Mouse (Mus musculus) hindbrain, embryonic 12.5 days (tissue): ENCODE data around the gene Aif1. TPM values are rescaled to one million over a fixed set of nuclear protein-coding genes. Genes with fewer than 3 reads are reported as not detected.
"Not testable (repeated sequence)": the region's sequence is repeated elsewhere in the genome, so short reads cannot be mapped to it uniquely, and the experiment has no call there.

Experiments
- ATAC-seq: fragments of 200-750 bp; cut with Nextera tagmentation; 2 replicates; pipeline ENCODE4 v1.8.0; 2017; ENCODE audit warnings: moderate TSS enrichment; ENCODE audit not compliant: low FRiP score
- H3K27ac ChIP-seq: fragments of 300-500 bp; sonication (generic); 2 replicates; pipeline ENCODE4 v1.5.1; 2016; ENCODE audit warnings: mild to moderate bottlenecking
- H3K27me3 ChIP-seq: fragments of 300-500 bp; sonication (generic); 2 replicates; pipeline ENCODE4 v1.6.1; 2016; ENCODE audit warnings: mild to moderate bottlenecking
- H3K36me3 ChIP-seq: fragments of 300-500 bp; sonication (generic); 2 replicates; pipeline ENCODE4 v1.6.1; 2016; ENCODE audit warnings: mild to moderate bottlenecking
- H3K4me1 ChIP-seq: fragments of 300-500 bp; sonication (generic); 2 replicates; pipeline ENCODE4 v1.6.1; 2016
- H3K4me2 ChIP-seq: fragments of 300-500 bp; sonication (generic); replicated peaks from 2 replicates; pipeline ENCODE4 v1.6.1; 2016; ENCODE audit warnings: mild to moderate bottlenecking
- H3K4me3 ChIP-seq: fragments of 300-500 bp; sonication (generic); 2 replicates; pipeline ENCODE4 v1.5.1; 2016; ENCODE audit warnings: mild to moderate bottlenecking
- H3K9ac ChIP-seq: fragments of 300-500 bp; sonication (generic); 2 replicates; pipeline ENCODE4 v1.6.1; 2016; ENCODE audit warnings: mild to moderate bottlenecking, moderate library complexity
- H3K9me3 ChIP-seq: fragments of 300-500 bp; sonication (generic); replicated peaks from 2 replicates; pipeline ENCODE4 v1.6.1; 2016; ENCODE audit warnings: mild to moderate bottlenecking
- WGBS: fragments of 180-500 bp; shearing (Covaris S2); methylation state at CpG from one replicate; pipeline ENCODE4 v1.1.7; 2016; 5-methylcytosine and 5-hydroxymethylcytosine counted together
- polyA plus RNA-seq: library from polyadenylated mRNA; unstranded; fragments of >200 nt; fragmentation: Nextera tagmentation; extraction: Ambion mirVana; gene quantifications from 2 replicates; pipeline ENCODE4 v1.2.1, GENCODE M21; 2016

Gene Aif1
- polyA plus RNA-seq, 1 experiment from 2014 or later: 7.9 TPM

DNA sequence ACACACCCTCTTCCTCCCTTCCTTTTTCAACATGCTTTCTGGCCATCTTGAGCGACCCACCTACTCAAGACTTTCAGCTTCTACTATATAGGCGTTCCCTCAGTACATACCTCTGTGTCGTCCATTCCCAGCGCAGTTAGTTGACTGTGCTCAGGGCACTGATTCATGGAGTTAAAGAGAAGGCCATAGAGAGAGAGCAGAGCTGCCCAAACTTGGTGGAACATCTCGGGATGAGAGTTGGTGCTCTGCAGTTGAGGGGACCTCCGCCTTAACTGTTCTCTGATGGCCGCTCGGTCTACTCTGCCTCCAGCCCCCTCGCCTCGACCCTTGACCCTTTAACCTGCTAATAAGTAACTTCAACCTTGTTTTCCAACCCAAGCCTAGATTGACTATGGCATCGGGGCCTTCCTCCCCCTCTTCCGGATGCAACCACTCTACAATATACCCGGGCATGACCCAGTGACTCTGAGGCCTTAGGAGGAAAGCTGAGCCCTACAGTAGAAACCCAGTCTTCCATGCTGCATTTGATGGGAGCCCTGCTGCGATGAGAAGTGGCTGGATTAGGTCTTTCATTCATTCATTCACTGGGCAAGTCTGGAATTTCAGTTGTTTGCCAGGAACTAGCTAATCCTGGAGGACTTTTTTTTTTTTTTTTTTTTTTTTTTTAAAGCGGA, 44.2 kb downstream of the Aif1 start, which contains the start of gene Apom:
TSS of gene Apom (minus strand) at position 551 of the 674 bp plus-strand sequence.
- H3K4me1 ChIP-seq: peaks cover 24% of the 10 kb centered on the region
- peaks cover 8% of the 10 kb centered on the region; the same call in 1 of the 2 replicates for H3K36me3 ChIP-seq
- no peak within 1 kb of the TSS for H3K4me3 ChIP-seq
- no peak within 1 kb of the TSS for H3K9ac ChIP-seq
- H3K9me3 ChIP-seq: no peaks in the 10 kb centered on the region
- H3K27ac ChIP-seq: no peak within 1 kb of the TSS
- 82% methylated on average over 15 of the region's 15 CpGs for WGBS
- H3K27me3 ChIP-seq: no peaks in the 10 kb centered on the region
- ATAC-seq: no peak
- H3K4me2 ChIP-seq: no peak within 1 kb of the TSS

DNA sequence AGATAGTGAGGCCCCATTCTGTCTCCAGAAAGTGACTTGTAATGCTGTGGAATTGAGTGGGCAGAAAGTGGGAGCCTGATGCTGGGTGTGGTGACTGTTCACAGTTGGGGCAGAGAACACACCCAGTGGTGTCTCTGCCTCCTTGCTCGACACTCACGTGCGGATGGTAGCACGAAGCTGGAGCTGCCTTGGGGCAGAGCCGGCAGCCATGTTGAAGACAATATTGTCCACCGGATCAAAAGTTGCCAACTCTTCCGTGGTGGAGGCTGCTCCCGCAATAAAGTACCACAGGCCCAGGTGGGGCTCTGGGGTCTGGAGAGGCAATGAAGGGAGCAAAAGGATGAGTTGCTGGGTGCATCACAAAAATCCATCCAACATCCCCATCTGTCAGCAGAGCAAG, 44.8 kb downstream of the Aif1 start:
- WGBS: 90% methylated on average over 8 of the region's 8 CpGs
- Histone ChIP-seq H3K4me2 (no peak overlapping the region), H3K36me3 (peaks cover 8% of the 10 kb centered on the region; the same call in 1 of the 2 replicates), H3K27ac (no peak overlapping the region), H3K9me3 (no peaks in the 10 kb centered on the region), H3K9ac (no peak overlapping the region), H3K27me3 (no peaks in the 10 kb centered on the region), H3K4me3 (no peak overlapping the region), H3K4me1 (peaks cover 22% of the 10 kb centered on the region)
- ATAC-seq: no peak

DNA sequence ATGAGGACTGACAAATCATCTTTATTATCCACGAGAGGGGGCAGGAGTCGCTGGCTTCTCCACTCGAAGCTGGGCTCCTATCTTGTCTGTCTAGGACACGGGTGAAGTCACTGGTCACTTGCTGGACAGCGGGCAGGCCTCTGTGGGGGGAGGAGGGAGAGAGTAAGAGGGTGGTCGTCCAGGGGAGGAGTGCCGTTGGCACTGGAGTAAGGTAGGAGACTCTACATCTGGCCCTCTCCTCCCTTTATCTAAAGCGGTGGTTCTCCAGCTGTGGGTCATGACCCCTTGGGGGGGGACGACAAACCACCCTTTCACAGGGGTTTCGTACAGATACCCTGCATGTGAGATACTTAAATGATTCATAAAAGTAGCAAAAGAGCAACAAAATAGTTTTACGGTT, 46.9 kb downstream of the Aif1 start:
- Histone ChIP-seq H3K27ac (no peak overlapping the region), H3K9me3 (no peaks in the 10 kb centered on the region), H3K4me1 (peaks cover 29% of the 10 kb centered on the region), H3K9ac (peak overlapping the region; percentile 8; the same call in 1 of the 2 replicates), H3K4me2 (no peak overlapping the region), H3K36me3 (peaks cover 17% of the 10 kb centered on the region; the same call in 1 of the 2 replicates), H3K27me3 (no peaks in the 10 kb centered on the region), H3K4me3 (no peak overlapping the region)
- WGBS: 64% methylated on average over 11 of the region's 11 CpGs
- no peak for ATAC-seq

GRCm38 (mm10) chr17:35127017-35127416, 48.9 kb downstream of the Aif1 start:
- H3K4me2 ChIP-seq: peak overlapping the region; percentile 62
- H3K4me3 ChIP-seq: peak overlapping the region; percentile 56
- H3K9me3 ChIP-seq: no peaks in the 10 kb centered on the region
- 71% methylated on average over 13 of the region's 13 CpGs for WGBS
- H3K36me3 ChIP-seq: peaks cover 22% of the 10 kb centered on the region; the same call in 1 of the 2 replicates
- ATAC-seq: no peak
- peaks cover 36% of the 10 kb centered on the region for H3K4me1 ChIP-seq
- no peaks in the 10 kb centered on the region for H3K27me3 ChIP-seq
- peak overlapping the region; percentile 81; the same call in 1 of the 2 replicates for H3K9ac ChIP-seq
- no peak overlapping the region for H3K27ac ChIP-seq

DNA sequence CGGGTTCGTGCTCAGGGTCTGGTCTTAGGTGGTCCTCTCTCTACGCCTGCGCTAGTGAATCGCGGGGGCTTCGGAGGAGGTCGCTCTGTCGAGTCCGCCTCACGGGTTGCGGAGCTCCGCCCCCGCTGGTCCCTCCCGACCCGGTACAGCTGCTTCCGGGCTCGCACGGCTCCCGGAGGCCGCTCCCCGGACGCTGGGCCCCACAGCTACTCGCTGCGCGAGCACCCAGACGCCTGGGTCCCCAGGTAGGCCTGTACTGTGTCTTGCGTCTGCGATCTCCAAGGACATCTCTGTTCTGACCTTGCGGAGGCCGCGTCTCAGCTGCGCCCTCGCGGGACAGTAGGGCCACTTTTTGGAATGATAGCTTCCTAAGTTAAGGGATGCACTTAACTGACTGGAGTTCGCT, 49.7 kb downstream of the Aif1 start, which contains the start of gene D17H6S53E:
TSS of gene D17H6S53E (plus strand) at position 168 of the 406 bp plus-strand sequence.
- H3K4me1 ChIP-seq: peaks cover 36% of the 10 kb centered on the region
- no peaks in the 10 kb centered on the region for H3K27me3 ChIP-seq
- H3K4me2 ChIP-seq: peak within 1 kb of the TSS; percentile 62
- H3K27ac ChIP-seq: peak within 1 kb of the TSS; percentile 49
- H3K36me3 ChIP-seq: peaks cover 22% of the 10 kb centered on the region; the same call in 1 of the 2 replicates
- peak within 1 kb of the TSS; percentile 81 for H3K9ac ChIP-seq
- ATAC-seq: peak; percentile 39; the same call in 1 of the 2 replicates
- H3K9me3 ChIP-seq: no peaks in the 10 kb centered on the region
- peak within 1 kb of the TSS; percentile 56 for H3K4me3 ChIP-seq
- under 1% methylated on average over 36 of the region's 36 CpGs for WGBS

GRCm38 (mm10) chr17:35125578-35125977, 50.3 kb downstream of the Aif1 start:
- Histone ChIP-seq H3K9ac (peak overlapping the region; percentile 81; the same call in 1 of the 2 replicates), H3K27me3 (no peaks in the 10 kb centered on the region), H3K4me3 (peak overlapping the region; percentile 56), H3K27ac (no peak overlapping the region), H3K4me2 (peak overlapping the region; percentile 62), H3K9me3 (no peaks in the 10 kb centered on the region), H3K4me1 (peaks cover 37% of the 10 kb centered on the region), H3K36me3 (peaks cover 22% of the 10 kb centered on the region; the same call in 1 of the 2 replicates)
- ATAC-seq: no peak
- 32% methylated on average over 6 of the region's 6 CpGs for WGBS

DNA sequence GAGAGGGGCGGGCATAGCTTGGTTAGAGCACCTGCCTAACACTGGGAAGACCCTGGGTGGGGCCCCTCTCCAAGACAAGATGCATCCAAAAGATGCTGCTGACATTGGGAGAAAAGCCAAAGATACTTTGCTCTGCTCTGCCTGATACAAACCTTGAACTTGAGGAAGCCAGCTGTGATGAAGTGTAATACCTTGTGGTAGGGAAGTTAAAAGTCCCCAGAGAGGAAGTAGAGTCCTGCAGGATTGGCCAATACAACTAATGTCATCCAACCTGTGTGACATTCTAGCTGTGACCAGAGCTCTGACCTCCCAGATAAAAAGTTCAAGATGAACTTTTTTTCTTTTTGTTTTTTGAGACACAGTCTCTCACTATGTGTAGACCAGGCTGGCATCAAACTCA, 50.8 kb downstream of the Aif1 start:
- no peak overlapping the region for H3K4me3 ChIP-seq

GRCm38 (mm10) chr17:35124261-35124896, 51.5 kb downstream of the Aif1 start:
- WGBS: 90% methylated on average over 12 of the region's 12 CpGs
- H3K36me3 ChIP-seq: peaks cover 22% of the 10 kb centered on the region; the same call in 1 of the 2 replicates
- not testable (repeated sequence) for H3K4me2 ChIP-seq, H3K27me3 ChIP-seq, H3K27ac ChIP-seq, H3K9me3 ChIP-seq, H3K4me3 ChIP-seq, H3K9ac ChIP-seq, ATAC-seq
- H3K4me1 ChIP-seq: peaks cover 47% of the 10 kb centered on the region

More for the DNA sequence above, 50.8 kb downstream of the Aif1 start:
- Histone ChIP-seq H3K27ac (no peak overlapping the region), H3K36me3 (peaks cover 22% of the 10 kb centered on the region; the same call in 1 of the 2 replicates), H3K4me2 (no peak overlapping the region), H3K4me1 (peaks cover 42% of the 10 kb centered on the region), H3K9me3 (no peaks in the 10 kb centered on the region), H3K27me3 (no peaks in the 10 kb centered on the region), H3K9ac (no peak overlapping the region)
- ATAC-seq: no peak
- WGBS: 95% methylated on average over 1 of the region's 1 CpGs

DNA sequence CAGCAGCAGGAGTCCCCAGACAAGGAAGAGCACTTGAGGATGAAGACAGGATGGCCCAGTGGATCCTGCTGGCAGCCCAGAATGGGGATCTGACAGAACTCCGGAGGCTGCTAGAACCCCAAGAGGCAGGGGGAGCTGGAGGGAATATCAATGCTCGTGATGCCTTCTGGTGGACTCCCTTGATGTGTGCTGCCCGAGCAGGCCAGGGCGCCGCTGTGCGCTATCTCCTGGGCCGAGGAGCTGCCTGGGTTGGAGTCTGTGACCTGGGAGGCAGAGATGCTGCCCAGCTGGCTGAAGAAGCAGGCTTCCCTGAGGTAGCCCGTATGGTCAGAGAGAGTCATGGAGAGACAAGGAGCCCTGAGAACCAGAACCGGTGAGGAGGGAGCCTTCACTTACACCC, 52.6 kb downstream of the Aif1 start:
- H3K36me3 ChIP-seq: peaks cover 27% of the 10 kb centered on the region
- not testable (repeated sequence) for H3K27me3 ChIP-seq, H3K4me2 ChIP-seq, ATAC-seq, H3K27ac ChIP-seq, H3K4me3 ChIP-seq, H3K9me3 ChIP-seq, H3K9ac ChIP-seq
- peaks cover 40% of the 10 kb centered on the region for H3K4me1 ChIP-seq
- WGBS: 92% methylated on average over 9 of the region's 9 CpGs

- no peaks in the 10 kb centered on the region for H3K27me3 ChIP-seq
- under 1% methylated on average over 19 of the region's 19 CpGs for WGBS
- peak; percentile 17; the same call in 1 of the 2 replicates for ATAC-seq
- H3K9ac ChIP-seq: peak within 1 kb of the TSS; percentile 88
- peak within 1 kb of the TSS; percentile 91 for H3K27ac ChIP-seq
- no peaks in the 10 kb centered on the region for H3K9me3 ChIP-seq
- H3K4me1 ChIP-seq: peaks cover 30% of the 10 kb centered on the region
- H3K36me3 ChIP-seq: peaks cover 34% of the 10 kb centered on the region
- H3K4me3 ChIP-seq: peak within 1 kb of the TSS; percentile 74
- H3K4me2 ChIP-seq: peak within 1 kb of the TSS; percentile 97
Measured at GRCm38 (mm10) chr17:35121871-35122303, 54.0 kb downstream of the Aif1 start, which contains the start of gene Csnk2b. Csnk2b (minus strand) TSS chr17:35122053.

DNA sequence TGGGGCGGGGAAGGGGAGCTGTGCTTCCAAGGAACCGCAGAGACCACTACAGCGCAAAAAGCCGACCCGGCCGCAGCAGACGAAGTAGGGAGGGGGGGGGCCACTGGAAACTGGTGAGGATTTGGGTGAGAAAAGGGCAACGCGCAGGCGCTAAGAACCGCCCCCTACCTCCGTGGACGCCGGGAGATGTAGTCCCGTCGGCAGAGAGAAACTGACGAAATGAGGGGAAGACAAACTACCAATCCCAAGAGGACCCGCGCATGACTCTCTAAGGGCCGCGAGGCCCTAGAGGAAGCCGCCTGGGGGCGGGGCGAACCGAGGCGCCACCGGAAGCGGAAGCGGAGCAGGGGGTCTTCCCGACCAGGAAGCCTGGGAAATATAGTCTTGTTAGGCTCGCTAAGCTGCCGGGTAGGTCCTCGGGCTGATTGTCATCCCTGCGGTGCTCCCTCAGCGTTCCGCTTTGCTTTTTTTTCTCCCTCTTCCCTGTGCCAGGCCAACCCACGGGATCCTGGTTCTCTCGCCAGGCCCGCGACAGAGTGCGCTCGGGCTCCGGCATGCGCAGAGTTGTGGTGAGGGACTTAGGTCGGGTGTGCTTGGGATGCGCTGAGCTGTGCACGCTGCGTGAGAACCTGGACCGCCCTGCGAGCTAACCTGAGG, 54.6 kb downstream of the Aif1 start, which contains the start of gene Gpank1:
TSS of gene Gpank1 (plus strand) at position 313 of the 657 bp plus-strand sequence.
- H3K9ac ChIP-seq: peak within 1 kb of the TSS; percentile 88
- peak; percentile 94 for ATAC-seq
- peak within 1 kb of the TSS; percentile 74 for H3K4me3 ChIP-seq
- no peaks in the 10 kb centered on the region for H3K27me3 ChIP-seq
- WGBS: under 1% methylated on average over 50 of the region's 50 CpGs
- peaks cover 25% of the 10 kb centered on the region for H3K4me1 ChIP-seq
- peak within 1 kb of the TSS; percentile 91 for H3K27ac ChIP-seq
- H3K4me2 ChIP-seq: peak within 1 kb of the TSS; percentile 97
- H3K36me3 ChIP-seq: peaks cover 38% of the 10 kb centered on the region
- H3K9me3 ChIP-seq: no peaks in the 10 kb centered on the region
